Mouse (Mus musculus) heart, embryonic 12.5 days (tissue): ENCODE results near the gene Glud1. TPM values are rescaled to one million over a fixed set of nuclear protein-coding genes. Genes with fewer than 3 reads are reported as not detected.

Source experiments
- ATAC-seq: fragments of 200-750 bp; cut with Nextera tagmentation; 2 replicates; pipeline ENCODE4 v1.8.0; 2017; ENCODE audit warnings: moderate TSS enrichment, moderate library complexity; ENCODE audit not compliant: insufficient number of reproducible peaks, low FRiP score
- H3K27ac ChIP-seq: fragments of 300-500 bp; sonication (generic); 2 replicates; pipeline ENCODE4 v1.5.1; 2016; ENCODE audit warnings: mild to moderate bottlenecking, moderate library complexity; ENCODE audit not compliant: poor library complexity, severe bottlenecking
- H3K27me3 ChIP-seq: fragments of 300-500 bp; sonication (generic); replicated peaks from 2 replicates; pipeline ENCODE4 v1.6.1; 2016; ENCODE audit warnings: mild to moderate bottlenecking, moderate library complexity
- H3K36me3 ChIP-seq: fragments of 300-500 bp; sonication (generic); 2 replicates; pipeline ENCODE4 v1.6.1; 2016; ENCODE audit warnings: mild to moderate bottlenecking, moderate library complexity
- H3K4me1 ChIP-seq: fragments of 300-500 bp; sonication (generic); replicated peaks from 2 replicates; pipeline ENCODE4 v1.6.1; 2016; ENCODE audit warnings: mild to moderate bottlenecking
- H3K4me2 ChIP-seq: fragments of 300-500 bp; sonication (generic); 2 replicates; pipeline ENCODE4 v1.6.1; 2016; ENCODE audit warnings: mild to moderate bottlenecking, moderate library complexity
- H3K4me3 ChIP-seq: fragments of 300-500 bp; sonication (generic); 2 replicates; pipeline ENCODE4 v1.5.1; 2016; ENCODE audit warnings: mild to moderate bottlenecking
- H3K9ac ChIP-seq: fragments of 300-500 bp; sonication (generic); 2 replicates; pipeline ENCODE4 v1.6.1; 2016; ENCODE audit warnings: mild to moderate bottlenecking, moderate library complexity
- H3K9me3 ChIP-seq: fragments of 300-500 bp; sonication (generic); replicated peaks from 2 replicates; pipeline ENCODE4 v1.6.1; 2016; ENCODE audit warnings: mild to moderate bottlenecking, moderate library complexity
- WGBS: fragments of 180-500 bp; shearing (Covaris S2); methylation state at CpG from one replicate; pipeline ENCODE4 v1.1.7; 2016; 5-methylcytosine and 5-hydroxymethylcytosine counted together
- polyA plus RNA-seq: library from polyadenylated mRNA; unstranded; fragments of >200 nt; fragmentation: Nextera tagmentation; extraction: Ambion mirVana; gene quantifications from 2 replicates; pipeline ENCODE4 v1.2.1, GENCODE M21; 2016

Glud1 gene
- polyA plus RNA-seq: 66.4 and 70.8 TPM in 2 replicates

- H3K9me3 ChIP-seq: no peaks in the 10 kb centered on the region
- under 1% methylated on average over 86 of the region's 100 CpGs for whole genome bisulfite sequencing
- H3K27ac ChIP-seq: peak within 1 kb of the TSS; percentile 97
- peak within 1 kb of the TSS; percentile 96 for H3K9ac ChIP-seq
- H3K27me3 ChIP-seq: no peaks in the 10 kb centered on the region
- peak; percentile 98 for ATAC-seq
- 0 out of 2 replicates have a peak, but pooled peaks cover 4% of the 10 kb centered on the region for H3K36me3 ChIP-seq
- peak within 1 kb of the TSS; percentile 74 for H3K4me2 ChIP-seq
- peak within 1 kb of the TSS; percentile 89 for H3K4me3 ChIP-seq
- peaks cover 17% of the 10 kb centered on the region for H3K4me1 ChIP-seq
Observed at GRCm38 (mm10) chr14:34310234-34310965, at the start of gene Glud1, which contains the start of gene Shld2. Gene Glud1, plus strand, starts transcription at chr14:34310727. Gene Shld2, minus strand, starts transcription at chr14:34310493.

DNA sequence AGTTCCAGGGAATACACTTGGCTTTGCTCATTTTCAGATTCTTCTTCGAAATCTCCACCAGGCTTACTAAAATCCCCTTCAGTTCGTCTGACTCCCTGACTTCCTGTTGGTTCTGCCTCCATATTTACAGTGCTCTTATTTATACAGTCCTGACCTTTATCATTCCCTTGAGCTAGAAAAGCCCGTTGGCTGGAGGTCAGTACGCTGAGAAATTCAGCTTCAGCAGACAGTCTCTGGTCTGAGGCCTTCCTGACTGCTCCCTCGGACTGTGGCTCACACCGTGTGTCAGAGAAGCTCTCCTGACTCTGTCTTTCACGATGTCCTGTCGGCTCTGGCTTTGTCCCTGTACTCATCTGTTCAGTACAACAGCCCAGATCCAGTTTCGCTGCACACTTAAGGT, 42.5 kb upstream of the Glud1 start:
- Histone ChIP-seq H3K9ac (no peak overlapping the region), H3K4me3 (no peak overlapping the region), H3K36me3 (0 out of 2 replicates have a peak, but pooled peaks cover 3% of the 10 kb centered on the region), H3K4me2 (no peak overlapping the region), H3K27ac (no peak overlapping the region), H3K27me3 (no peaks in the 10 kb centered on the region), H3K9me3 (no peaks in the 10 kb centered on the region), H3K4me1 (no peaks in the 10 kb centered on the region)
- no peak for ATAC-seq
- 67% methylated on average over 9 of the region's 9 CpGs for WGBS

DNA sequence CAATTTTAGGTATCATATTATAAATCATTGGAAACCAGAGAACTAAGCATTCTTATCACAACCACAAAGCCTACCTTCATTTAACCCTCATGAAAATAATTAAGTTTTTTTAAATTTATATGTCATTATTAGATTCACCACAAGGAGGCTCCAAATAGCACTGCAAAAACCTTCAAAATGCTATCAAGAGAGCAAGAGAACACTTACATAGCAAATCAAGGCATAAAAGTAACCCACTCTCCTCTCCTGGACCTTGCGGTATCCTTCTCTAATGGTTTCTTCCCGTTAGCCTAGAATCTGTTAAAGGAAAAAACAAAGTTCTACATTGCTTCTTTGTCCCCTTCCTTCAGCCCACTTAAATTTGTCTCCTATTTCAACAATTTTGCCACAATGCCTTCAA, 37.2 kb upstream of the Glud1 start:
- H3K4me1 ChIP-seq: no peaks in the 10 kb centered on the region
- H3K4me2 ChIP-seq: no peak overlapping the region
- no peak overlapping the region for H3K27ac ChIP-seq
- H3K27me3 ChIP-seq: no peaks in the 10 kb centered on the region
- no peaks in the 10 kb centered on the region for H3K36me3 ChIP-seq
- no peak overlapping the region for H3K4me3 ChIP-seq
- ATAC-seq: no peak
- 53% methylated on average over 2 of the region's 2 CpGs for WGBS
- no peaks in the 10 kb centered on the region for H3K9me3 ChIP-seq
- H3K9ac ChIP-seq: no peak overlapping the region

- no peak overlapping the region for H3K4me3 ChIP-seq
- H3K9ac ChIP-seq: no peak overlapping the region
- H3K27me3 ChIP-seq: no peaks in the 10 kb centered on the region
- H3K36me3 ChIP-seq: no peaks in the 10 kb centered on the region
- H3K9me3 ChIP-seq: no peaks in the 10 kb centered on the region
- no peak overlapping the region for H3K4me2 ChIP-seq
- H3K27ac ChIP-seq: no peak overlapping the region
- ATAC-seq: no peak
- 90% methylated on average over 3 of the region's 3 CpGs for WGBS
- H3K4me1 ChIP-seq: no peaks in the 10 kb centered on the region
Observed at GRCm38 (mm10) chr14:34274141-34274540, 36.4 kb upstream of the Glud1 start.

DNA sequence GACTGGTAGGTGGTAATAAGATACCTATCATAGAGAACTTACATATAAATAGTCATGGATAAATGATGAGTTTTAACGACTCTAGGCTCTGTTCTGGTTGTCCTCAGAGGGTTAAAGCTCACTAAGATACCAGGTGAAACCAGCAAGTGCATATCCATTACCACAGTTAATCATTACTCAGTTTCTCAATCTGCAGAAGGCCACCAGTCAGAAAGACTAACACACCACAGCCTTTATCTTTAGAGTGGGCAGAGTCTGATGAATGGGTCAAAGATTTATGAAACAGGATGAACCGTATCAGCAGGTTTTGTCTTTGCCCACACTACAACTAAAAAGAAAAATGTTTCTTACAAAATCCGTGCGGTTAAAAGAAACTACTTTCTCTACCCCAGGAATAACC, 35.3 kb upstream of the Glud1 start:
- Histone ChIP-seq H3K9me3 (no peaks in the 10 kb centered on the region), H3K4me3 (no peak overlapping the region), H3K27ac (no peak overlapping the region), H3K4me2 (no peak overlapping the region), H3K36me3 (no peaks in the 10 kb centered on the region), H3K9ac (no peak overlapping the region), H3K27me3 (no peaks in the 10 kb centered on the region), H3K4me1 (no peaks in the 10 kb centered on the region)
- no peak for ATAC-seq
- 89% methylated on average over 4 of the region's 4 CpGs for WGBS

DNA sequence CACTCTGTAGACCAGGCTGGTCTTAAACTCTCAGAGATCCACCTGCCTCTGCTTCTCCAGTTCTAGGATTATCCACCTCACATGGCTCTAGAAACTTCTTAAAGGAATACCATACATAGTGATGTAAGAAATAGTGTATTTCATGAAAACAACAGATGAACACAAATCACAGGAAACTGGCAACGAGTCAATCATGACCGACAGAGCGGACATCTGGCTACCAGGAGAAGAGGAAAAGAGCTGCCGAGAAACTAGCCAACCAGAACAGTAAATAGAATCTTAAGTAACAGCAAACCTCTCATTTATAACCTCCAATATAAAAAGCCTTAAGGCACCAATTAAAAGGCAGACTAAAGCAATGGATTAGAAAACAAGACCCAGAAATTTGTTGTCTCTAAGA, 30.8 kb upstream of the Glud1 start:
- no peak overlapping the region for H3K9ac ChIP-seq
- H3K4me3 ChIP-seq: no peak overlapping the region
- no peaks in the 10 kb centered on the region for H3K9me3 ChIP-seq
- no peak for ATAC-seq
- no peak overlapping the region for H3K4me2 ChIP-seq
- H3K36me3 ChIP-seq: no peaks in the 10 kb centered on the region
- H3K27ac ChIP-seq: no peak overlapping the region
- WGBS: 80% methylated on average over 4 of the region's 4 CpGs
- H3K4me1 ChIP-seq: no peaks in the 10 kb centered on the region
- no peaks in the 10 kb centered on the region for H3K27me3 ChIP-seq

GRCm38 (mm10) chr14:34280798-34281197, 29.7 kb upstream of the Glud1 start:
- no peak overlapping the region for H3K4me2 ChIP-seq
- H3K27ac ChIP-seq: no peak overlapping the region
- H3K4me3 ChIP-seq: no peak overlapping the region
- H3K4me1 ChIP-seq: no peaks in the 10 kb centered on the region
- no peak overlapping the region for H3K9ac ChIP-seq
- no peak for ATAC-seq
- no peaks in the 10 kb centered on the region for H3K36me3 ChIP-seq
- WGBS: 78% methylated on average over 2 of the region's 2 CpGs
- H3K27me3 ChIP-seq: no peaks in the 10 kb centered on the region
- no peaks in the 10 kb centered on the region for H3K9me3 ChIP-seq

DNA sequence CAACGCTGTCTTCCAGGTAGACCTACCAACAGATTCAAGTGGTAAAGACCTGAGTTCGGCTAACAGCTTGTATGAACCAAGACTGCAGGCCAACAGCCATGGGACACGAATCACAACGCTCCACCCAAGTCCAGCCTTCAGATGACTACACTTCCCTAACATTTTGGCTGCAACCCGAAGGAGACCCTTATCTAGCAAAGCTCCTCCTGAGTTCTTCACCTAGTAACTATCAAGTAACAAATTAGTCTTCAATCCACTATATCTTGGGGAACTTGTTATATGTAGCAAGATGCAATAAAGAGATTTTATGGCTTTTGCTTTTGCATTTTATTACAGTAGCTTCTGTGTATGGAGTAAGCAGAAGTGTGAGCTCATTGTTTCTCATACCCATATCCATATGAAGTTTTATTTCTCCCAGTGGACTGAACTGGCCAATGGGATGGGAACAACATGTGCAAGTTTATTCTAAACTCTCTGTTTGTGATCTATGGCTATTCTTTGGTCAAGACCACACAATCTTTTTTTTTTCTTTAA, 28.7 kb upstream of the Glud1 start:
- WGBS: 80% methylated on average over 5 of the region's 5 CpGs
- Histone ChIP-seq H3K4me1 (no peaks in the 10 kb centered on the region), H3K4me2 (no peak overlapping the region), H3K27ac (no peak overlapping the region), H3K4me3 (no peak overlapping the region), H3K9ac (no peak overlapping the region), H3K27me3 (no peaks in the 10 kb centered on the region), H3K36me3 (no peaks in the 10 kb centered on the region), H3K9me3 (no peaks in the 10 kb centered on the region)
- no peak for ATAC-seq

- 0 out of 2 replicates have a peak, but pooled peaks cover 2% of the 10 kb centered on the region for H3K4me1 ChIP-seq
- H3K36me3 ChIP-seq: no peaks in the 10 kb centered on the region
- H3K27ac ChIP-seq: no peak overlapping the region
- no peak overlapping the region for H3K4me3 ChIP-seq
- H3K4me2 ChIP-seq: no peak overlapping the region
- no peak overlapping the region for H3K9ac ChIP-seq
- ATAC-seq: no peak
- H3K9me3 ChIP-seq: no peaks in the 10 kb centered on the region
- no peaks in the 10 kb centered on the region for H3K27me3 ChIP-seq
- 66% methylated on average over 2 of the region's 2 CpGs for WGBS
Observed at GRCm38 (mm10) chr14:34288396-34288795, 22.1 kb upstream of the Glud1 start.

DNA sequence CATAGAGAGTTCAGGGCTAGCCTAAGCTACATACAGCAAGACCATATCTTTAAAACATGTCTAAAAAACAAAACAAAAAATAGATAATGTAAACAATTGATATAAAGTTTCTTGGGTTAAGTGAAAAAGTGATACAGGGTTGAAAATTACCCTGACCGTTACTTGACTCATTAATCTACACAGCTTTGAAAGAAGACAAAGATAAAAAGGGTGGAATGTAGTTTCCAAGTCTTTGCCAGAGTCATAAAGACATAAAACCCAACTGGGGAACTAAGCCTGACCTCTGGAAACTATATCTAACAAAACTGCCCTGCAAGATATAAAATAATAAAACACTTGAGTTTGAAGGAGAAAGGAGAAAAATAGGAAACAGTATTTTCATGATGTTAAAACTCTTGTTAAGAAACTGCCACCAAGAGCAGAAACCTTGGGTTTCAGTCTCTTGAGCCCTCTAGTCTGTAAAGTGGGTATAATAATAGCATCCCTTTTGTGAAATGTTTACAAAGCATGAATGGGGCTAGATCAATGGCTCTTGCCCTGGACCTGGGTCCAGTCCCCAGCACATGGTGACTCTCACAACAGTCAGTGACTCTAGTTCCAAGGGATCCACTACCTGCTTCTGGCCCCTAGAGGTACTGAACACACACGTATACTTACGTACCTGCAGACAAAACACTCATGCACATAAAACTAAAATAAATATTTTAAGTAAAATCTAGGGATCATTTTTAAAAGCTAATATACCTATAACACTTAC, 21.1 kb upstream of the Glud1 start:
- no peaks in the 10 kb centered on the region for H3K36me3 ChIP-seq
- no peaks in the 10 kb centered on the region for H3K27me3 ChIP-seq
- 0 out of 2 replicates have a peak, but pooled peaks cover 2% of the 10 kb centered on the region for H3K4me1 ChIP-seq
- H3K9ac ChIP-seq: no peak overlapping the region
- no peak overlapping the region for H3K4me2 ChIP-seq
- WGBS: 88% methylated on average over 3 of the region's 3 CpGs
- H3K9me3 ChIP-seq: no peaks in the 10 kb centered on the region
- H3K4me3 ChIP-seq: no peak overlapping the region
- H3K27ac ChIP-seq: no peak overlapping the region
- no peak for ATAC-seq

GRCm38 (mm10) chr14:34290229-34290628, 20.3 kb upstream of the Glud1 start:
- 55% methylated on average over 1 of the region's 1 CpGs for WGBS
- ATAC-seq: no peak
- 0 out of 2 replicates have a peak, but pooled peaks cover 2% of the 10 kb centered on the region for H3K4me1 ChIP-seq

More at GRCm38 (mm10) chr14:34290229-34290628, 20.3 kb upstream of the Glud1 start:
- Histone ChIP-seq H3K27ac (no peak overlapping the region), H3K4me2 (no peak overlapping the region), H3K9ac (no peak overlapping the region), H3K4me3 (no peak overlapping the region), H3K27me3 (no peaks in the 10 kb centered on the region), H3K9me3 (no peaks in the 10 kb centered on the region), H3K36me3 (no peaks in the 10 kb centered on the region)
